Mouse (Mus musculus) erythroblast, embryonic 14.5 days (primary cell): ENCODE measurements around the gene Lair1.

Source experiments
- GATA1 ChIP-seq: IDR thresholded peaks from 2 replicates; pipeline ENCODE4 v1.6.1; 2012; ENCODE audit warnings: low read length, inconsistent platforms, mixed read lengths
- TAL1 ChIP-seq: IDR thresholded peaks from 3 replicates; pipeline ENCODE4 v1.6.1; 2012; ENCODE audit warnings: low read length, inconsistent platforms, mixed read lengths

- TF ChIP-seq GATA1 (no peak), TAL1 (no peak)
Observed at GRCm38 (mm10) chr7:4101144-4101543, 38.1 kb upstream of the Lair1 start.
